Mouse (Mus musculus): ENCODE data around the gene Med12l. TPM values are rescaled to one million over a fixed set of nuclear protein-coding genes. Genes with fewer than 3 reads are reported as not detected.
A peak's percentile ranks its signal among the peaks of the same experiment; 100 is the strongest.

Gene Med12l
- polyA plus RNA-seq, 1 experiment from 2014 or later = 6.5 TPM

- Histone ChIP-seq H3K36me3 (ENCODE audit: control insufficient read depth, insufficient read depth, low read length) (no peaks in the 10 kb centered on the region), H3K4me1 (ENCODE audit: control insufficient read depth, insufficient read depth, low read length) (peaks cover 11% of the 10 kb centered on the region), H3K4me3 (replicated peaks; ENCODE audit: low read depth, low read length) (no peak overlapping the region), H3K4me2 (ENCODE audit: low read length) (no peak overlapping the region), H3K9ac (replicated peaks; ENCODE audit: low read length) (no peak overlapping the region), H3K27me3 (ENCODE audit: control insufficient read depth, insufficient read depth, low read length) (no peaks in the 10 kb centered on the region), H3K27ac (replicated peaks; ENCODE audit: low read depth, low read length) (no peak overlapping the region), H3K9me3 (ENCODE audit: control insufficient read depth, low read length) (no peaks in the 10 kb centered on the region)
- WGBS = 78% methylated on average over 5 of the region's 5 CpGs
- DNase-seq (no peak), ATAC-seq (ENCODE audit: low FRiP score, low TSS enrichment) (no peak)
Observed at GRCm38 (mm10) chr3:59260745-59261144, 255.1 kb downstream of the Med12l start.

- peaks cover 11% of the 10 kb centered on the region for H3K4me1 ChIP-seq (ENCODE audit: control insufficient read depth, insufficient read depth, low read length)
- no peak overlapping the region for H3K4me2 ChIP-seq (ENCODE audit: low read length)
- H3K9ac ChIP-seq (replicated peaks; ENCODE audit: low read length) = no peak overlapping the region
- no peaks in the 10 kb centered on the region for H3K27me3 ChIP-seq (ENCODE audit: control insufficient read depth, insufficient read depth, low read length)
- WGBS = 27% methylated on average over 9 of the region's 9 CpGs
- H3K36me3 ChIP-seq (ENCODE audit: control insufficient read depth, insufficient read depth, low read length) = no peaks in the 10 kb centered on the region
- H3K4me3 ChIP-seq (replicated peaks; ENCODE audit: low read depth, low read length) = no peak overlapping the region
- no peak; the same call in 1 of the 2 replicates for ATAC-seq (ENCODE audit: low FRiP score, low TSS enrichment)
- no peaks in the 10 kb centered on the region for H3K9me3 ChIP-seq (ENCODE audit: control insufficient read depth, low read length)
- DNase-seq = peak; percentile 28
- H3K27ac ChIP-seq (replicated peaks; ENCODE audit: low read depth, low read length) = no peak overlapping the region
Observed at GRCm38 (mm10) chr3:59261709-59262472, 256.3 kb downstream of the Med12l start.

- H3K36me3 ChIP-seq (ENCODE audit: control insufficient read depth, insufficient read depth, low read length) = no peaks in the 10 kb centered on the region
- H3K9me3 ChIP-seq (ENCODE audit: control insufficient read depth, low read length) = no peaks in the 10 kb centered on the region
- 8% methylated on average over 7 of the region's 7 CpGs for WGBS
- DNase-seq = peak; percentile 48
- H3K9ac ChIP-seq (replicated peaks; ENCODE audit: low read length) = no peak within 1 kb of the TSS
- peaks cover 11% of the 10 kb centered on the region for H3K4me1 ChIP-seq (ENCODE audit: control insufficient read depth, insufficient read depth, low read length)
- H3K27me3 ChIP-seq (ENCODE audit: control insufficient read depth, insufficient read depth, low read length) = no peaks in the 10 kb centered on the region
- peak; percentile 48; the same call in 1 of the 2 replicates for ATAC-seq (ENCODE audit: low FRiP score, low TSS enrichment)
- H3K4me2 ChIP-seq (ENCODE audit: low read length) = peak within 1 kb of the TSS; percentile 22; the same call in 1 of the 2 replicates
- no peak within 1 kb of the TSS for H3K4me3 ChIP-seq (replicated peaks; ENCODE audit: low read depth, low read length)
- no peak within 1 kb of the TSS for H3K27ac ChIP-seq (replicated peaks; ENCODE audit: low read depth, low read length)
Observed at GRCm38 (mm10) chr3:59262704-59263103, 257.1 kb downstream of the Med12l start, which contains the start of gene P2ry12. Gene P2ry12, minus strand, starts transcription at chr3:59262871.

GRCm38 (mm10) chr3:59263417-59263816 is 257.8 kb downstream of the Med12l start:
- Histone ChIP-seq H3K9me3 (ENCODE audit: control insufficient read depth, low read length) (no peaks in the 10 kb centered on the region), H3K27me3 (ENCODE audit: control insufficient read depth, insufficient read depth, low read length) (no peaks in the 10 kb centered on the region), H3K9ac (replicated peaks; ENCODE audit: low read length) (no peak overlapping the region), H3K4me3 (replicated peaks; ENCODE audit: low read depth, low read length) (no peak overlapping the region), H3K27ac (replicated peaks; ENCODE audit: low read depth, low read length) (no peak overlapping the region), H3K36me3 (ENCODE audit: control insufficient read depth, insufficient read depth, low read length) (0 out of 2 replicates have a peak, but pooled peaks cover 5% of the 10 kb centered on the region), H3K4me2 (ENCODE audit: low read length) (no peak overlapping the region), H3K4me1 (ENCODE audit: control insufficient read depth, insufficient read depth, low read length) (peaks cover 11% of the 10 kb centered on the region)
- no peak for DNase-seq
- 94% methylated on average over 2 of the region's 2 CpGs for WGBS
- no peak for ATAC-seq (ENCODE audit: low FRiP score, low TSS enrichment)

GRCm38 (mm10) chr3:59263988-59264387 is 258.4 kb downstream of the Med12l start:
- 89% methylated on average over 3 of the region's 3 CpGs for WGBS
- no peak overlapping the region for H3K4me2 ChIP-seq (ENCODE audit: low read length)
- no peak overlapping the region for H3K4me3 ChIP-seq (replicated peaks; ENCODE audit: low read depth, low read length)
- ATAC-seq (ENCODE audit: low FRiP score, low TSS enrichment) (no peak), DNase-seq (no peak)
- H3K4me1 ChIP-seq (ENCODE audit: control insufficient read depth, insufficient read depth, low read length) = peaks cover 11% of the 10 kb centered on the region
- no peaks in the 10 kb centered on the region for H3K27me3 ChIP-seq (ENCODE audit: control insufficient read depth, insufficient read depth, low read length)
- 0 out of 2 replicates have a peak, but pooled peaks cover 6% of the 10 kb centered on the region for H3K36me3 ChIP-seq (ENCODE audit: control insufficient read depth, insufficient read depth, low read length)
- no peak overlapping the region for H3K27ac ChIP-seq (replicated peaks; ENCODE audit: low read depth, low read length)
- no peaks in the 10 kb centered on the region for H3K9me3 ChIP-seq (ENCODE audit: control insufficient read depth, low read length)
- H3K9ac ChIP-seq (replicated peaks; ENCODE audit: low read length) = no peak overlapping the region

GRCm38 (mm10) chr3:59270811-59271210 is 265.2 kb downstream of the Med12l start:
- Histone ChIP-seq H3K36me3 (ENCODE audit: control insufficient read depth, insufficient read depth, low read length) (peaks cover 6% of the 10 kb centered on the region; the same call in 1 of the 2 replicates), H3K4me2 (ENCODE audit: low read length) (no peak overlapping the region), H3K9ac (replicated peaks; ENCODE audit: low read length) (no peak overlapping the region), H3K4me3 (replicated peaks; ENCODE audit: low read depth, low read length) (no peak overlapping the region), H3K27me3 (ENCODE audit: control insufficient read depth, insufficient read depth, low read length) (no peaks in the 10 kb centered on the region), H3K4me1 (ENCODE audit: control insufficient read depth, insufficient read depth, low read length) (no peaks in the 10 kb centered on the region), H3K27ac (replicated peaks; ENCODE audit: low read depth, low read length) (no peak overlapping the region), H3K9me3 (ENCODE audit: control insufficient read depth, low read length) (no peaks in the 10 kb centered on the region)
- ATAC-seq (ENCODE audit: low FRiP score, low TSS enrichment) (no peak), DNase-seq (no peak)
- 91% methylated on average over 6 of the region's 6 CpGs for WGBS

GRCm38 (mm10) chr3:59277502-59278253 is 272.1 kb downstream of the Med12l start:
- Histone ChIP-seq H3K4me1 (ENCODE audit: control insufficient read depth, insufficient read depth, low read length) (no peaks in the 10 kb centered on the region), H3K36me3 (ENCODE audit: control insufficient read depth, insufficient read depth, low read length) (no peaks in the 10 kb centered on the region; the same call in 1 of the 2 replicates), H3K27ac (replicated peaks; ENCODE audit: low read depth, low read length) (no peak overlapping the region), H3K4me3 (replicated peaks; ENCODE audit: low read depth, low read length) (no peak overlapping the region), H3K27me3 (ENCODE audit: control insufficient read depth, insufficient read depth, low read length) (no peaks in the 10 kb centered on the region), H3K9ac (replicated peaks; ENCODE audit: low read length) (no peak overlapping the region), H3K4me2 (ENCODE audit: low read length) (no peak overlapping the region), H3K9me3 (ENCODE audit: control insufficient read depth, low read length) (no peaks in the 10 kb centered on the region)
- WGBS = 5% methylated on average over 3 of the region's 3 CpGs
- ATAC-seq (ENCODE audit: low FRiP score, low TSS enrichment) (0 out of 2 replicates have a peak, but pooled peaks have one; percentile 40), DNase-seq (peak; percentile 23)

GRCm38 (mm10) chr3:59278254-59278533 is 272.6 kb downstream of the Med12l start:
- H3K27me3 ChIP-seq (ENCODE audit: control insufficient read depth, insufficient read depth, low read length) = no peaks in the 10 kb centered on the region
- no peak overlapping the region for H3K9ac ChIP-seq (replicated peaks; ENCODE audit: low read length)
- no peaks in the 10 kb centered on the region for H3K4me1 ChIP-seq (ENCODE audit: control insufficient read depth, insufficient read depth, low read length)
- H3K27ac ChIP-seq (replicated peaks; ENCODE audit: low read depth, low read length) = no peak overlapping the region
- H3K4me2 ChIP-seq (ENCODE audit: low read length) = no peak overlapping the region
- no peak overlapping the region for H3K4me3 ChIP-seq (replicated peaks; ENCODE audit: low read depth, low read length)
- DNase-seq (no peak), ATAC-seq (ENCODE audit: low FRiP score, low TSS enrichment) (peak; percentile 31; the same call in 1 of the 2 replicates)
- 90% methylated on average over 3 of the region's 3 CpGs for WGBS
- no peaks in the 10 kb centered on the region for H3K9me3 ChIP-seq (ENCODE audit: control insufficient read depth, low read length)
- H3K36me3 ChIP-seq (ENCODE audit: control insufficient read depth, insufficient read depth, low read length) = no peaks in the 10 kb centered on the region; the same call in 1 of the 2 replicates
